Mouse (Mus musculus): ENCODE results near the gene Eif2b5. TPM values are rescaled to one million over a fixed set of nuclear protein-coding genes. Genes with fewer than 3 reads are reported as not detected.

The Eif2b5 gene
- polyA plus RNA-seq, 1 experiment from 2014 or later, result 100 TPM

- peak overlapping the region; percentile 93 for H3K9ac ChIP-seq (replicated peaks)
- H3K4me3 ChIP-seq (replicated peaks), result peak overlapping the region; percentile 70
- H3K4me1 ChIP-seq, result peaks cover 39% of the 10 kb centered on the region
- no peaks in the 10 kb centered on the region for H3K27me3 ChIP-seq (replicated peaks)
- 0% methylated on average over 6 of the region's 6 CpGs for WGBS
- peaks cover 21% of the 10 kb centered on the region for H3K36me3 ChIP-seq
- peak; percentile 35 for ATAC-seq (ENCODE audit: low FRiP score)
- H3K4me2 ChIP-seq, result peak overlapping the region; percentile 95
- H3K27ac ChIP-seq (replicated peaks), result peak overlapping the region; percentile 91
- H3K9me3 ChIP-seq (replicated peaks), result no peaks in the 10 kb centered on the region
Observed at GRCm38 (mm10) chr16:20517701-20518374, 19.2 kb downstream of the Eif2b5 start.

- H3K4me3 ChIP-seq (replicated peaks), result no peak overlapping the region
- H3K27me3 ChIP-seq (replicated peaks), result no peaks in the 10 kb centered on the region
- 86% methylated on average over 10 of the region's 10 CpGs for WGBS
- H3K27ac ChIP-seq (replicated peaks), result no peak overlapping the region
- H3K4me2 ChIP-seq, result no peak overlapping the region
- H3K36me3 ChIP-seq, result peaks cover 79% of the 10 kb centered on the region
- H3K9ac ChIP-seq (replicated peaks), result no peak overlapping the region
- no peaks in the 10 kb centered on the region for H3K9me3 ChIP-seq (replicated peaks)
- no peak for ATAC-seq (ENCODE audit: low FRiP score)
- peaks cover 22% of the 10 kb centered on the region for H3K4me1 ChIP-seq
Observed at GRCm38 (mm10) chr16:20523886-20524285, 25.3 kb downstream of the Eif2b5 start.

- Histone ChIP-seq H3K9me3 (replicated peaks) (no peaks in the 10 kb centered on the region), H3K27ac (replicated peaks) (no peak overlapping the region), H3K4me1 (0 out of 2 replicates have a peak, but pooled peaks cover 4% of the 10 kb centered on the region), H3K4me3 (replicated peaks) (no peak overlapping the region), H3K36me3 (peaks cover 94% of the 10 kb centered on the region), H3K27me3 (replicated peaks) (no peaks in the 10 kb centered on the region), H3K9ac (replicated peaks) (no peak overlapping the region), H3K4me2 (no peak overlapping the region)
- ATAC-seq (ENCODE audit: low FRiP score), result no peak
- WGBS, result 92% methylated on average over 5 of the region's 5 CpGs
Observed at GRCm38 (mm10) chr16:20528779-20529178, 30.2 kb downstream of the Eif2b5 start.

GRCm38 (mm10) chr16:20529375-20529774 lies 30.8 kb downstream of the Eif2b5 start:
- WGBS, result 23% methylated on average over 1 of the region's 1 CpGs
- H3K9me3 ChIP-seq (replicated peaks), result no peaks in the 10 kb centered on the region

GRCm38 (mm10) chr16:20530941-20531340 lies 32.3 kb downstream of the Eif2b5 start:
- H3K27ac ChIP-seq (replicated peaks), result no peak overlapping the region
- H3K4me3 ChIP-seq (replicated peaks), result no peak overlapping the region
- H3K9me3 ChIP-seq (replicated peaks), result no peaks in the 10 kb centered on the region
- WGBS, result 98% methylated on average over 20 of the region's 20 CpGs
- no peak overlapping the region for H3K9ac ChIP-seq (replicated peaks)
- no peak for ATAC-seq (ENCODE audit: low FRiP score)
- 0 out of 2 replicates have a peak, but pooled peaks cover 4% of the 10 kb centered on the region for H3K4me1 ChIP-seq
- H3K36me3 ChIP-seq, result peaks cover 75% of the 10 kb centered on the region
- H3K27me3 ChIP-seq (replicated peaks), result no peaks in the 10 kb centered on the region
- H3K4me2 ChIP-seq, result no peak overlapping the region

More at GRCm38 (mm10) chr16:20529375-20529774, 30.8 kb downstream of the Eif2b5 start:
- H3K4me3 ChIP-seq (replicated peaks), result no peak overlapping the region
- no peak overlapping the region for H3K9ac ChIP-seq (replicated peaks)
- H3K27ac ChIP-seq (replicated peaks), result no peak overlapping the region
- no peak overlapping the region for H3K4me2 ChIP-seq
- no peak for ATAC-seq (ENCODE audit: low FRiP score)
- 0 out of 2 replicates have a peak, but pooled peaks cover 4% of the 10 kb centered on the region for H3K4me1 ChIP-seq
- H3K27me3 ChIP-seq (replicated peaks), result no peaks in the 10 kb centered on the region
- peaks cover 88% of the 10 kb centered on the region for H3K36me3 ChIP-seq

GRCm38 (mm10) chr16:20534617-20535295 lies 36.1 kb downstream of the Eif2b5 start:
- peak overlapping the region; percentile 36 for H3K4me2 ChIP-seq
- no peak overlapping the region; the same call in 1 of the 2 replicates for H3K4me3 ChIP-seq (replicated peaks)
- H3K27me3 ChIP-seq (replicated peaks), result no peaks in the 10 kb centered on the region
- peaks cover 55% of the 10 kb centered on the region for H3K36me3 ChIP-seq
- H3K9me3 ChIP-seq (replicated peaks), result no peaks in the 10 kb centered on the region
- H3K27ac ChIP-seq (replicated peaks), result no peak overlapping the region
- peaks cover 31% of the 10 kb centered on the region for H3K4me1 ChIP-seq
- 46% methylated on average over 10 of the region's 10 CpGs for WGBS
- no peak overlapping the region for H3K9ac ChIP-seq (replicated peaks)
- ATAC-seq (ENCODE audit: low FRiP score), result no peak

- H3K27ac ChIP-seq (replicated peaks), result peak within 1 kb of the TSS; percentile 89
- H3K4me3 ChIP-seq (replicated peaks), result peak within 1 kb of the TSS; percentile 93
- under 1% methylated on average over 52 of the region's 52 CpGs for WGBS
- H3K4me2 ChIP-seq, result peak within 1 kb of the TSS; percentile 82
- H3K36me3 ChIP-seq, result peaks cover 55% of the 10 kb centered on the region
- peak within 1 kb of the TSS; percentile 99 for H3K9ac ChIP-seq (replicated peaks)
- peaks cover 31% of the 10 kb centered on the region for H3K4me1 ChIP-seq
- H3K27me3 ChIP-seq (replicated peaks), result no peaks in the 10 kb centered on the region
- ATAC-seq (ENCODE audit: low FRiP score), result peak; percentile 97
- H3K9me3 ChIP-seq (replicated peaks), result no peaks in the 10 kb centered on the region
Observed at GRCm38 (mm10) chr16:20535296-20536080, 36.9 kb downstream of the Eif2b5 start, which contains the start of gene Ap2m1. Gene Ap2m1, plus strand, starts transcription at chr16:20535478.

- peak overlapping the region; percentile 99 for H3K9ac ChIP-seq (replicated peaks)
- WGBS, result 33% methylated on average over 9 of the region's 9 CpGs
- H3K4me1 ChIP-seq, result peaks cover 31% of the 10 kb centered on the region
- no peaks in the 10 kb centered on the region for H3K27me3 ChIP-seq (replicated peaks)
- peaks cover 55% of the 10 kb centered on the region for H3K36me3 ChIP-seq
- H3K4me2 ChIP-seq, result peak overlapping the region; percentile 82
- peak overlapping the region; percentile 89 for H3K27ac ChIP-seq (replicated peaks)
- H3K9me3 ChIP-seq (replicated peaks), result no peaks in the 10 kb centered on the region
- no peak for ATAC-seq (ENCODE audit: low FRiP score)
- peak overlapping the region; percentile 93 for H3K4me3 ChIP-seq (replicated peaks)
Observed at GRCm38 (mm10) chr16:20536081-20536665, 37.6 kb downstream of the Eif2b5 start.

- peak overlapping the region; percentile 93 for H3K4me3 ChIP-seq (replicated peaks)
- H3K36me3 ChIP-seq, result peaks cover 55% of the 10 kb centered on the region
- H3K27me3 ChIP-seq (replicated peaks), result no peaks in the 10 kb centered on the region
- H3K9ac ChIP-seq (replicated peaks), result peak overlapping the region; percentile 99
- peaks cover 31% of the 10 kb centered on the region for H3K4me1 ChIP-seq
- no peak overlapping the region; the same call in 1 of the 2 replicates for H3K27ac ChIP-seq (replicated peaks)
- no peaks in the 10 kb centered on the region for H3K9me3 ChIP-seq (replicated peaks)
- no peak for ATAC-seq (ENCODE audit: low FRiP score)
- peak overlapping the region; percentile 82 for H3K4me2 ChIP-seq
- 32% methylated on average over 5 of the region's 5 CpGs for WGBS
Observed at GRCm38 (mm10) chr16:20537071-20537471, 38.5 kb downstream of the Eif2b5 start.

GRCm38 (mm10) chr16:20537601-20538320 lies 39.1 kb downstream of the Eif2b5 start:
- no peak for ATAC-seq (ENCODE audit: low FRiP score)
- H3K27ac ChIP-seq (replicated peaks), result no peak overlapping the region
- WGBS, result 49% methylated on average over 6 of the region's 6 CpGs
- no peaks in the 10 kb centered on the region for H3K9me3 ChIP-seq (replicated peaks)
- peaks cover 31% of the 10 kb centered on the region for H3K4me1 ChIP-seq
- peaks cover 58% of the 10 kb centered on the region for H3K36me3 ChIP-seq
- peak overlapping the region; percentile 99 for H3K9ac ChIP-seq (replicated peaks)
- peak overlapping the region; percentile 93 for H3K4me3 ChIP-seq (replicated peaks)
- peak overlapping the region; percentile 82 for H3K4me2 ChIP-seq
- no peaks in the 10 kb centered on the region for H3K27me3 ChIP-seq (replicated peaks)
